Mouse (Mus musculus) thymus, adult 2 months (tissue): Measurements from ENCODE around the gene Dlst. TPM values are rescaled to one million over a fixed set of nuclear protein-coding genes. Genes with fewer than 3 reads are reported as not detected.

ENCODE experiments used
- DNase-seq: peaks from one replicate; pipeline ENCODE4 v3.0.0; 2021
- H3K27ac ChIP-seq: fragments of 200-500 bp; 2 replicates; pipeline ENCODE4 v1.5.1; 2012; ENCODE audit warnings: low read length, control low read depth; ENCODE audit not compliant: control insufficient read depth, insufficient read depth
- H3K27me3 ChIP-seq: fragments of 200-500 bp; 2 replicates; pipeline ENCODE4 v1.6.1; 2012; ENCODE audit warnings: mild to moderate bottlenecking, low read length, moderate library complexity, mixed read lengths; ENCODE audit not compliant: control insufficient read depth, insufficient read depth
- H3K36me3 ChIP-seq: fragments of 200-500 bp; 2 replicates; pipeline ENCODE4 v1.6.1; 2012; ENCODE audit warnings: mild to moderate bottlenecking, low read length, moderate library complexity; ENCODE audit not compliant: control insufficient read depth, insufficient read depth
- H3K4me1 ChIP-seq: fragments of 200-500 bp; replicated peaks from 2 replicates; pipeline ENCODE4 v1.6.1; 2012; ENCODE audit warnings: low read length; ENCODE audit not compliant: control insufficient read depth, insufficient read depth
- H3K4me3 ChIP-seq: fragments of 200-500 bp; 2 replicates; pipeline ENCODE4 v1.5.1; 2012; ENCODE audit warnings: mild to moderate bottlenecking, low read length, control low read depth, moderate library complexity; ENCODE audit not compliant: control insufficient read depth, insufficient read depth
- CTCF ChIP-seq: fragments of 200-500 bp; IDR thresholded peaks from 2 replicates; pipeline ENCODE4 v1.5.1; 2012; ENCODE audit warnings: mild to moderate bottlenecking, control low read depth, low read length, moderate library complexity, borderline replicate concordance; ENCODE audit not compliant: control insufficient read depth, poor library complexity, insufficient read depth; ENCODE audit errors: extremely low read depth
- POLR2A ChIP-seq: fragments of 200-500 bp; IDR thresholded peaks from 2 replicates; pipeline ENCODE4 v1.6.1; 2012; ENCODE audit warnings: mild to moderate bottlenecking, low read length, control low read depth, moderate library complexity; ENCODE audit not compliant: control insufficient read depth, poor library complexity, insufficient read depth; ENCODE audit errors: extremely low read depth
- WGBS: fragments of 180-500 bp; shearing (Covaris S2); methylation state at CpG from one replicate; pipeline ENCODE4 v1.1.7; 2018; 5-methylcytosine and 5-hydroxymethylcytosine counted together
- polyA plus RNA-seq: library from polyadenylated mRNA; depleted of rRNA; stranded (reverse); fragments of >200 nt; gene quantifications from 2 replicates; pipeline ENCODE4 v1.2.3, GENCODE M21; 2012

Gene Dlst
- polyA plus RNA-seq, 1 experiment = 135 TPM

GRCm38 (mm10) chr12:85091190-85091589, 19.4 kb upstream of the Dlst start:
- no peak for DNase-seq
- H3K4me3 ChIP-seq = no peak overlapping the region
- no peaks in the 10 kb centered on the region for H3K4me1 ChIP-seq
- TF ChIP-seq CTCF = no peak
- no peak for TF ChIP-seq POLR2A
- 95% methylated on average over 3 of the region's 3 CpGs for WGBS
- no peak overlapping the region for H3K27ac ChIP-seq
- no peaks in the 10 kb centered on the region for H3K27me3 ChIP-seq
- H3K36me3 ChIP-seq = peaks cover 7% of the 10 kb centered on the region; the same call in 1 of the 2 replicates

GRCm38 (mm10) chr12:85092214-85092613, 18.4 kb upstream of the Dlst start:
- peak; percentile 81 for DNase-seq
- Histone ChIP-seq H3K4me3 (no peak overlapping the region), H3K27ac (no peak overlapping the region), H3K36me3 (peaks cover 7% of the 10 kb centered on the region; the same call in 1 of the 2 replicates), H3K27me3 (no peaks in the 10 kb centered on the region), H3K4me1 (no peaks in the 10 kb centered on the region; the same call in 1 of the 2 replicates)
- TF ChIP-seq POLR2A = no peak
- peak; percentile 39; the same call in 1 of the 2 replicates for TF ChIP-seq CTCF
- 2% methylated on average over 3 of the region's 3 CpGs for WGBS

GRCm38 (mm10) chr12:85094010-85094409, 16.6 kb upstream of the Dlst start:
- Histone ChIP-seq H3K27me3 (no peaks in the 10 kb centered on the region), H3K27ac (no peak overlapping the region), H3K4me3 (no peak overlapping the region), H3K36me3 (no peaks in the 10 kb centered on the region), H3K4me1 (no peaks in the 10 kb centered on the region; the same call in 1 of the 2 replicates)
- no peak for DNase-seq
- WGBS = 54% methylated on average over 14 of the region's 14 CpGs
- TF ChIP-seq CTCF = no peak
- no peak for TF ChIP-seq POLR2A

- no peak for TF ChIP-seq CTCF
- no peak for TF ChIP-seq POLR2A
- H3K27ac ChIP-seq = no peak overlapping the region
- no peaks in the 10 kb centered on the region for H3K36me3 ChIP-seq
- no peak for DNase-seq
- whole genome bisulfite sequencing = 96% methylated on average over 10 of the region's 10 CpGs
- H3K4me3 ChIP-seq = no peak overlapping the region
- no peaks in the 10 kb centered on the region; the same call in 1 of the 2 replicates for H3K4me1 ChIP-seq
- H3K27me3 ChIP-seq = no peaks in the 10 kb centered on the region
These were observed 15.9 kb upstream of the Dlst start for GRCm38 (mm10) chr12:85094706-85095105.

- WGBS = 92% methylated on average over 11 of the region's 11 CpGs
- DNase-seq = no peak
- Histone ChIP-seq H3K27me3 (no peaks in the 10 kb centered on the region), H3K27ac (no peak overlapping the region), H3K36me3 (no peaks in the 10 kb centered on the region), H3K4me1 (no peaks in the 10 kb centered on the region; the same call in 1 of the 2 replicates), H3K4me3 (no peak overlapping the region)
- TF ChIP-seq CTCF (no peak), POLR2A (no peak)
These were observed 15.5 kb upstream of the Dlst start for GRCm38 (mm10) chr12:85095146-85095545.

- no peak overlapping the region for H3K27ac ChIP-seq
- no peak for DNase-seq
- no peaks in the 10 kb centered on the region; the same call in 1 of the 2 replicates for H3K4me1 ChIP-seq
- no peak overlapping the region for H3K4me3 ChIP-seq
- H3K36me3 ChIP-seq = no peaks in the 10 kb centered on the region
- no peak for TF ChIP-seq POLR2A
- no peak for TF ChIP-seq CTCF
- WGBS = 93% methylated on average over 7 of the region's 7 CpGs
- no peaks in the 10 kb centered on the region for H3K27me3 ChIP-seq
These were observed 14.8 kb upstream of the Dlst start for GRCm38 (mm10) chr12:85095859-85096258.

- no peaks in the 10 kb centered on the region for H3K36me3 ChIP-seq
- no peaks in the 10 kb centered on the region; the same call in 1 of the 2 replicates for H3K4me1 ChIP-seq
- TF ChIP-seq POLR2A = no peak
- no peak for TF ChIP-seq CTCF
- H3K4me3 ChIP-seq = no peak overlapping the region
- DNase-seq = no peak
- no peak overlapping the region for H3K27ac ChIP-seq
- H3K27me3 ChIP-seq = no peaks in the 10 kb centered on the region
- 93% methylated on average over 14 of the region's 14 CpGs for WGBS
These were observed 9.6 kb upstream of the Dlst start for GRCm38 (mm10) chr12:85101001-85101400.
